Mouse (Mus musculus): Measurements from ENCODE around the gene Hs3st3b1.

GRCm38 (mm10) chr11:63967641-63968387 is 45.7 kb upstream of the Hs3st3b1 start:
- no peak for TF ChIP-seq CTCF (IDR thresholded peaks at IDR 0.05; ENCODE audit: control insufficient read depth, insufficient read depth, insufficient replicate concordance, low read depth, low read length)
- TF ChIP-seq POLR2A (IDR thresholded peaks at IDR 0.05; ENCODE audit: control insufficient read depth, low read depth, low read length) = no peak
